Mouse (Mus musculus): ENCODE data around the gene Fgfr2. TPM values are rescaled to one million over a fixed set of nuclear protein-coding genes. Genes with fewer than 3 reads are reported as not detected.

The Fgfr2 gene
- polyA plus RNA-seq, 1 experiment from 2014 or later = 17.2 TPM

DNA sequence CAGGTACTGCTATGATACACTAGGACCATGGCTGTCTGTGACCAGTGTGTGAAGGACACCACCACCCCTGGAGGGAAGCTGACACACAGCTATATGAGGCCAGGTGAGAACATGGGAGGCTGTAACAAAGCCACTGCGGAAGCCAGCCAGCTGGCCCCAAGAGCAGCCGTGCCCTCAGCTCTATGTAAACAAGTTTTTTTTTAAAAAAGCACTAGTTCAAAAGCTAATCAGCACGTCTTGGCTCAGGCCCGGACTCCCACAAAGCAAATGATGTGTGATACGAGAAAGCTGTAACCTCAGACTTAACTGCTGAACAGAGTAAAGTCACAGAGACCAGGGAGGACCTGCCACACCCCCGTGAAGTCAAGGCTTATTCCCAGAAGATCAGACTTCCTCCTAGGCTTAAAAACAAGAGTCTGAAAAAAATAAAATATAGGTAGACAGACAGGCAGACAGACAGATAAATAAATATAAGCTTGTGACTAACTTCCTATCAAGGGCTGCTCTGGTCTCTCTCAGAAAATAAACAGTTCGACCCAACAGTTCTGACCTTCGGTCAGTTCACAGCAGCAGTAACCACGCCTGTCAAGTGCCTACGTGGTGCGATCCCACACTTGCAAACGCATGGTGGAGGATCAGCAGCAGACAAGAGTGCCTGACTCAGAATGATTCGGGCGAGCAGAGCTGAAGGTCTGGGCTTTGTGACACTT, 836.4 kb downstream of the Fgfr2 start:
- H3K36me3 ChIP-seq = no peaks in the 10 kb centered on the region
- no peaks in the 10 kb centered on the region for H3K9me3 ChIP-seq (replicated peaks)
- peak overlapping the region; percentile 49 for H3K27ac ChIP-seq
- no peak overlapping the region for H3K4me2 ChIP-seq
- H3K9ac ChIP-seq = no peak overlapping the region
- H3K4me3 ChIP-seq = no peak overlapping the region
- no peak for ATAC-seq (replicated peaks; ENCODE audit: insufficient number of reproducible peaks, insufficient read depth, low FRiP score, low read depth)
- no peaks in the 10 kb centered on the region for H3K27me3 ChIP-seq
- peaks cover 38% of the 10 kb centered on the region for H3K4me1 ChIP-seq (replicated peaks)
- WGBS = 30% methylated on average over 14 of the region's 14 CpGs

DNA sequence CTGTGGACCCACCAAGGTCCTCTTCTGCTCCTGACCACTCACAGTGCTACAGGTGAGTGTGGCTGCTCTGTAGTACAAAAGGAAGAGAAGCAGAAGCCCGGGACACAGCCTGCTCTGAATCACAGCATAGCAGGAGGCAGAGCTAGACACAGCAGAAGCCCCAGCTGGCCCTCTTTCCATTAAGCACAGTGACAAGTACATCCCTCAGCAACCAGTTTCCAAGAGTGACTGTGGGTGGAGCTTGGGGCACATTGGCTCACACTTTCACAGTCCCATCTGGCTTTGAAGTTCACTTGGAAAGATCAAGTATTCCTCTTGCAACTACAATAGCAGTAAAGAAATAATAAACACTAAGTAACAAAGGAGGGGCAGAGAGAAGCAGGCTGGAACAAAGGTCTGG, 838.4 kb downstream of the Fgfr2 start:
- no peak overlapping the region for H3K4me3 ChIP-seq
- H3K27ac ChIP-seq = no peak overlapping the region; the same call in 1 of the 2 replicates
- ATAC-seq (replicated peaks; ENCODE audit: insufficient number of reproducible peaks, insufficient read depth, low FRiP score, low read depth) = no peak
- no peaks in the 10 kb centered on the region for H3K36me3 ChIP-seq
- 19% methylated on average over 1 of the region's 1 CpGs for WGBS
- H3K4me1 ChIP-seq (replicated peaks) = peaks cover 38% of the 10 kb centered on the region
- H3K27me3 ChIP-seq = no peaks in the 10 kb centered on the region
- H3K4me2 ChIP-seq = no peak overlapping the region
- H3K9ac ChIP-seq = no peak overlapping the region
- H3K9me3 ChIP-seq (replicated peaks) = no peaks in the 10 kb centered on the region

DNA sequence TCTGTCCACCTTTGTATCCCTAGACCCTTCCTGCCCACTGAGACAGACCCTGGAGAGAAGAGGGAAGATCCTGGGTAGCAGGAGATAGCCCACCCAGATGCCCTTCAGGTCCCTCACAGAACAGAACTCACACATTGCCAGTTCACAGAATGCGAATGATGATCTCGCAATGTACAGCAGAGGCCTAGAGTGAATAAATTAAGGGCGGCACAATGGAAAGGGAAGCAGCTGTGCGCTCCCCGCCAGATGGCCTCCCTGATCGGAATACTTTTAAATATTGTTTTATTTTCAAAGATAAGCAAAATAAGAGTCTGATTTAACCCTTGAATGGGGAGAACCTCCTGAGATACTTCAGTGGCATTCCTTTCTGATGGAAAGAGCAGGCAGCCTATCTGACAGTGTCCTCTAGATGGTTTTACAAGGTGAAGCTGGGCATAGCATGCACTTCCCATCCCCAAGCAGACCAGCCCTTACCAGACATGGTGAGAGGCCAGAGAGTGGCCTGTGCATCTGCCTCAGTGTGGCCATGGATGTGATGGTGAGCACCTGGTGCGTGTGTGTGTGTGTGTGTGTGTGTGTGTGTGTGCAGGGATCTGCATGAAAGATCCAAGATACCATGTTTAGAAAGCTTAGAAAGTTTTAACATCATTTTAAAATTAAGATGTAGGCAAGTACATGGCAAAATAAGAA, 839.0 kb downstream of the Fgfr2 start:
- ATAC-seq (replicated peaks; ENCODE audit: insufficient number of reproducible peaks, insufficient read depth, low FRiP score, low read depth) = no peak
- Histone ChIP-seq H3K4me3 (no peak overlapping the region), H3K4me2 (no peak overlapping the region), H3K36me3 (no peaks in the 10 kb centered on the region), H3K9me3 (replicated peaks) (no peaks in the 10 kb centered on the region), H3K4me1 (replicated peaks) (peaks cover 38% of the 10 kb centered on the region), H3K27me3 (no peaks in the 10 kb centered on the region), H3K9ac (no peak overlapping the region), H3K27ac (no peak overlapping the region; the same call in 1 of the 2 replicates)
- WGBS = 61% methylated on average over 7 of the region's 7 CpGs

DNA sequence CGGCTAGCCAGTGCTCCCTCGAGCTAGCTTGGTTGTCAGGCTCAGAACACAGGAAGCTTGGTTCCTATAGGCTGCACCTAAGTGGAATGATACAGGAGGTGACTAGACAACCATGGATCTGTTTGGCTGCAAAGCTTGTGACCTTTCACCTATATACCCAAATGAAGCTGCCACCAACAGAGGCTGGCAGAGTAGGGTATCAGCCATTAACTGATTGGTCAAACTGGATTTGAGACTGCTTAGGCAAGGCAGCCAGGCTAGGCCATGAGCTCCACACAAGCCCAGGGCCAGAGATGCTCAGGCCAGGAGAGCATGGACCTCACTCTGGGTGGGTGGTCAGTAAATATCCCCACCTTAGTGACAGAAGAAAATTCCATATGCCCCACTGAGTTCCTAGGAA, 840.6 kb downstream of the Fgfr2 start:
- 72% methylated on average over 2 of the region's 2 CpGs for WGBS
- Histone ChIP-seq H3K9me3 (replicated peaks) (no peaks in the 10 kb centered on the region), H3K4me1 (replicated peaks) (peaks cover 44% of the 10 kb centered on the region), H3K27ac (no peak overlapping the region), H3K4me3 (no peak overlapping the region), H3K9ac (no peak overlapping the region), H3K27me3 (no peaks in the 10 kb centered on the region), H3K36me3 (no peaks in the 10 kb centered on the region), H3K4me2 (no peak overlapping the region)
- ATAC-seq (replicated peaks; ENCODE audit: insufficient number of reproducible peaks, insufficient read depth, low FRiP score, low read depth) = no peak

DNA sequence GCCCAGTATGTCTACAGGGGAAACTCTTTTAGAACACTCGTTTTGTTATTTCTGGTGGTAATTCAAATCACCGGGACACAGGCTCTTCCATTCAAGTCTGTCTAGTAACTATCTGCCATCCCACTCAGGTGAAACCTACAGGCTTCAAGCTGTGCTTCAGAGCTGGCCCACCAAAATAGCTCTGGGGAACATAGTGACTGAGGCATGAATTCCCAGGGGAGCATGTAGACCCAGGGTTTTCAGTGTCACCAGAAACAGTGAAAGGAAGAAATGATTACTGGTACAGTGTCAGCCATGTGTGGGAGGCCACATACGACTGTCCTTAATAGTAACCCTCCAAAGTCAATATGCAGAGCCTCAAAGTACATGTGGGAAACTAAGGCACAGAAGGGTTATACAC, 841.0 kb downstream of the Fgfr2 start:
- no peak overlapping the region for H3K4me3 ChIP-seq
- peaks cover 41% of the 10 kb centered on the region for H3K4me1 ChIP-seq (replicated peaks)
- no peaks in the 10 kb centered on the region for H3K36me3 ChIP-seq
- no peak for ATAC-seq (replicated peaks; ENCODE audit: insufficient number of reproducible peaks, insufficient read depth, low FRiP score, low read depth)
- H3K27ac ChIP-seq = no peak overlapping the region
- no peaks in the 10 kb centered on the region for H3K27me3 ChIP-seq
- H3K4me2 ChIP-seq = no peak overlapping the region
- H3K9ac ChIP-seq = no peak overlapping the region
- WGBS = 68% methylated on average over 3 of the region's 3 CpGs
- H3K9me3 ChIP-seq (replicated peaks) = no peaks in the 10 kb centered on the region

DNA sequence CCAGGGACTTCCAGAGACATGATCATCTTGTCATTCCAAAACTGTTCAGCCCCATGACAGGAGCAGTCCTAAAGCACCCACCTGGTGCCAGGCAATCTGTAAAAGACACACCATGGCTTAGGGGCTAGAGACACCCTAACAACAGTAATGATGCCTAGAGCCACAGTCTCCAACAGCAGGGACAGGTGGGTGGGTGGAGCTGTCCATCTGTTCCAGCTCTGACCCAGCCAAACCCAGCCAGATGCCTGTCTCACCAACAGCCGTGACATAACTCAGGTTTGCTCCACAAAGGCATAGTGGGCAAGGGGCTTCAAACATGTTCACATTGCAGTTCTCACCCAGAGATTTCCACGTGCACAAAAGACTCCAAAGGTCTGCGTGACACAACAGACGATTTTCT, 841.4 kb downstream of the Fgfr2 start:
- Histone ChIP-seq H3K4me1 (replicated peaks) (peaks cover 38% of the 10 kb centered on the region), H3K9ac (no peak overlapping the region), H3K4me3 (no peak overlapping the region), H3K9me3 (replicated peaks) (no peaks in the 10 kb centered on the region), H3K4me2 (no peak overlapping the region), H3K27ac (no peak overlapping the region), H3K27me3 (no peaks in the 10 kb centered on the region), H3K36me3 (no peaks in the 10 kb centered on the region)
- WGBS = 72% methylated on average over 4 of the region's 4 CpGs
- no peak for ATAC-seq (replicated peaks; ENCODE audit: insufficient number of reproducible peaks, insufficient read depth, low FRiP score, low read depth)

DNA sequence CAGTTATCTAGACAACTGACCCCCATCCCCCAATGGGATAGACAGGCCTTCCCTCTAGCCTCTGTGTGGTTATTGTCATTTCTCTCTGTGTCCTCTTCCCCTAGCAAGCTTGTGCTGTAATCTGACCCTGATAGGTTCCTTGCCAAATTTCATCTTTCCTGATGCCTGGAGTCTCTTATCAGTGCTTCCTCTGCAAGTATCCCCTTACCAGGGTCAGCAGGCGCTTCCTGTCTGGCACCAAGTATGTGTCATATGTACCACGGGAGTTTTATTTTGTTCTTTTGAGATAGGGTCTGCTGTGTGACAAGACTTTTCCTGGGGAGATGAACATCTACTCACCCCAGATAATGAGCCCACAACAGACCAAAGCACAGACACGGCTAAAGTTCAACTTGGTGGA, 844.5 kb downstream of the Fgfr2 start:
- H3K4me3 ChIP-seq = no peak overlapping the region
- no peaks in the 10 kb centered on the region for H3K27me3 ChIP-seq
- H3K9me3 ChIP-seq (replicated peaks) = no peaks in the 10 kb centered on the region
- H3K36me3 ChIP-seq = no peaks in the 10 kb centered on the region
- 30% methylated on average over 3 of the region's 3 CpGs for WGBS
- no peak overlapping the region for H3K9ac ChIP-seq
- peaks cover 21% of the 10 kb centered on the region for H3K4me1 ChIP-seq (replicated peaks)
- no peak overlapping the region for H3K4me2 ChIP-seq
- peak; percentile 37; the same call in 1 of the 2 replicates for ATAC-seq (replicated peaks; ENCODE audit: insufficient number of reproducible peaks, insufficient read depth, low FRiP score, low read depth)
- no peak overlapping the region for H3K27ac ChIP-seq

DNA sequence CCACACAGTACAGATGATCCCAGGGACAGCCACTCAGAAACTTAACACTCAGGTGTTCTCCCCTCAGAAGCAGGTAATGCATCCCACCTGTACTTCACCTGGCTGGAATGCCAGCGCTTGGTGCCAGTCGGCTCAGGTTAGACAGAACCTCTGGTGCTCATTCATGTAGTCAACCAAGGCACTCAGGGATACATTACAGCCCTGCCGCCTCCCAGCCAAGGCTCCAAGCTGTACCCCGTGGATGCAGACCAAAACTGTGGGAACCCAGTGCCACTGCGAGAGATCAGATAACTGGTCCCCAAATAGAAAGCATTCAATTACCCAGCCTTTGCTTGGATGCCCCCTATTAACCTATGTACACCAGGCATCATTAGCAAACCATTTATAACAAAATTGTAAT, 846.9 kb downstream of the Fgfr2 start:
- Histone ChIP-seq H3K36me3 (no peaks in the 10 kb centered on the region), H3K9me3 (replicated peaks) (no peaks in the 10 kb centered on the region), H3K4me3 (no peak overlapping the region), H3K27me3 (no peaks in the 10 kb centered on the region), H3K27ac (no peak overlapping the region), H3K4me2 (no peak overlapping the region), H3K4me1 (replicated peaks) (peaks cover 13% of the 10 kb centered on the region), H3K9ac (no peak overlapping the region)
- no peak for ATAC-seq (replicated peaks; ENCODE audit: insufficient number of reproducible peaks, insufficient read depth, low FRiP score, low read depth)
- WGBS = 88% methylated on average over 5 of the region's 5 CpGs

DNA sequence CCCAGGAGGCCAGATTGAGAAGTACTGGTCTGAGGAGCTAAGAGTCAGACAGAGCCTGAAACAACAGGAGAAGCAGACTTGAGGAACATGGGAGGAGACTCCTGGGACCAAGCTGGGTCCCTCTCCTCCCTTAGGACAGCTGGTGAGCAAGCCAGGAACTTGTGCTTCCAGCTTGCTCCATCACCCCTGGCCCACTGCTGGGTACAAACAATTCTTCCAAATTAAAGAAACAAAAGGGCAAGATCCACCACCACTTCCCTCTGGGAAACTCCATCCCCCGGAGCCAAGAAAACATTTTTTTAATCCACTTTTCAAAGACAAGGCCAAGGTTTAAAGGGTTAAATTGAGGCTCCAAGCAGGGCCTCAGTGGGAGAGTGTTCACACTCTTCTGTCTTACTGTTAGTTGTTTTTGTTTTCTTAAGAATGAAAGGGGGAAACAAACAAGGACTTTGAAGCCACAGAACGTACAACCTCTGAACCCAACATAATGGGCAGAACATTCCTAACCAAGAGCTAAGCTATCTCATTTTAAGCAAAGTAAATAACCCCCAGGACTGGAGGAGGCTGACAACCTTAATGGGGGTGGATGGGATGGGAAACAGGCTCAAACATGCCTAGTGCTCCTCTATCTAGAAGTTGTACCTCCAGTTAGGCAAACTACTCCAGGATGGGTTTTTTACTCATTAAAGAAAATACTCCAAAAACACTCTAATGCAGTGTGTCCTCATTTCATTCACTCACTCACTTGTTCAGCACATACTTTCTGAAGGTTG, 849.2 kb downstream of the Fgfr2 start:
- Histone ChIP-seq H3K27ac (no peak overlapping the region), H3K4me1 (replicated peaks) (peaks cover 11% of the 10 kb centered on the region)
- WGBS = 62% methylated on average over 2 of the region's 2 CpGs

DNA sequence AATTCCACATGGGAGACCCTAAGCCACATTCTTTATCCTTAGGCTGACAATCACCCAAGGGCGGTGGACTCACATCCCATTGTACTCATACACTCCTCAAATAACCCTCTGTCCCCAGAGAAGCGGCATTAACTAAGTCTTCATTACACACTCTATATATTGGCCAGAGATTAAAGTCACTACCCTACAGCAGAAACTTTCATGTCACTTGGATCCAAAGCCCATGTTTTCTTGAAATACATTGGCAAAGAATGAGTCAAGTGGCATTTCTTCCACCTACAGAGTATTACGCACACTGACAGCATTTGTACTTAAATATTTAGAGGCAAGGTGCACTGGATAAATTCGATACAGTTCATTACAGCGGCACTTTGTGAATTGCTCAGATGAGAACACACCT, 850.2 kb downstream of the Fgfr2 start:
- Histone ChIP-seq H3K4me1 (replicated peaks) (peaks cover 2% of the 10 kb centered on the region), H3K27ac (no peak overlapping the region), H3K4me3 (no peak overlapping the region), H3K9me3 (replicated peaks) (no peaks in the 10 kb centered on the region), H3K9ac (no peak overlapping the region), H3K36me3 (no peaks in the 10 kb centered on the region), H3K4me2 (no peak overlapping the region), H3K27me3 (no peaks in the 10 kb centered on the region)
- no peak for ATAC-seq (replicated peaks; ENCODE audit: insufficient number of reproducible peaks, insufficient read depth, low FRiP score, low read depth)
- 93% methylated on average over 5 of the region's 5 CpGs for WGBS

More for the DNA sequence above, 849.2 kb downstream of the Fgfr2 start:
- no peak for ATAC-seq (replicated peaks; ENCODE audit: insufficient number of reproducible peaks, insufficient read depth, low FRiP score, low read depth)
- H3K36me3 ChIP-seq = no peaks in the 10 kb centered on the region
- no peak overlapping the region for H3K9ac ChIP-seq
- no peaks in the 10 kb centered on the region for H3K27me3 ChIP-seq
- H3K4me3 ChIP-seq = no peak overlapping the region
- no peaks in the 10 kb centered on the region for H3K9me3 ChIP-seq (replicated peaks)
- H3K4me2 ChIP-seq = no peak overlapping the region

DNA sequence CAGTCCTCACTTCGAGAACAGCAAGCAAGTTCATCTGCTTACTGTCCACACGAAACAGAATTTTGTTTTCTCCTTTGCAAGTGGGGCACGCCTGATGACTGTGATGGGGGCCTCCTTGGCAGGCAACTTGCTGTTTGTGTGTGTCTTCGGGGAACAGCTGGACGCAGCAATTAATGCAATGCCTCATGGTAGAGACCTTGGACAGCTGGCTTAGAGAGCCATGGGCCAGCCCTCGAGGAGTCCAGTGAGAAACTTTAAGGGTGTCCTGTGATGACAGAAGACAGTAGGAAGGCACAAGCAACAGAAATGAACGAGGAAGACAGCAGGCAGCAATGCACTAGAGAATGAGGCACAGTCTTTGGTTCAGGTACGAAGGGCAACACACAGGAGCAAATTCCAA, 852.8 kb downstream of the Fgfr2 start:
- no peak overlapping the region for H3K4me3 ChIP-seq
- no peak overlapping the region for H3K4me2 ChIP-seq
- H3K36me3 ChIP-seq = no peaks in the 10 kb centered on the region
- H3K9ac ChIP-seq = no peak overlapping the region
- H3K27me3 ChIP-seq = no peaks in the 10 kb centered on the region
- no peak overlapping the region for H3K27ac ChIP-seq
- WGBS = 82% methylated on average over 8 of the region's 8 CpGs
- ATAC-seq (replicated peaks; ENCODE audit: insufficient number of reproducible peaks, insufficient read depth, low FRiP score, low read depth) = no peak
- no peaks in the 10 kb centered on the region for H3K9me3 ChIP-seq (replicated peaks)
- no peaks in the 10 kb centered on the region for H3K4me1 ChIP-seq (replicated peaks)
